Mouse (Mus musculus) hindbrain, postnatal 0 days (tissue): Measurements from ENCODE around the gene Eif4ebp2. TPM values are rescaled to one million over a fixed set of nuclear protein-coding genes. Genes with fewer than 3 reads are reported as not detected.
A peak's percentile ranks its signal among the peaks of the same experiment; 100 is the strongest.

Experiments used
- ATAC-seq: fragments of 200-750 bp; cut with Nextera tagmentation; 2 replicates; pipeline ENCODE4 v1.8.0; 2017; ENCODE audit warnings: mild to moderate bottlenecking, moderate TSS enrichment, moderate library complexity
- DNase-seq: peaks from one replicate; pipeline ENCODE4 v3.0.0-alpha.2; 2015; ENCODE audit warnings: low spot score
- H3K27ac ChIP-seq: fragments of 300-500 bp; sonication (generic); 2 replicates; pipeline ENCODE4 v1.5.1; 2014; ENCODE audit warnings: mild to moderate bottlenecking
- H3K27me3 ChIP-seq: fragments of 300-500 bp; sonication (generic); 2 replicates; pipeline ENCODE4 v1.6.1; 2014; ENCODE audit warnings: low read length, mixed read lengths; ENCODE audit not compliant: insufficient read depth
- H3K36me3 ChIP-seq: fragments of 300-500 bp; sonication (generic); 2 replicates; pipeline ENCODE4 v1.6.1; 2014; ENCODE audit warnings: low read length, mixed read lengths; ENCODE audit not compliant: insufficient read depth
- H3K4me1 ChIP-seq: fragments of 300-500 bp; sonication (generic); 2 replicates; pipeline ENCODE4 v1.6.1; 2014; ENCODE audit warnings: antibody characterized with exemption, low read length, mixed read lengths; ENCODE audit not compliant: insufficient read depth
- H3K4me2 ChIP-seq: fragments of 300-500 bp; sonication (generic); 2 replicates; pipeline ENCODE4 v1.6.1; 2014; ENCODE audit warnings: low read depth, mild to moderate bottlenecking, low read length, moderate library complexity, mixed read lengths
- H3K4me3 ChIP-seq: fragments of 300-500 bp; sonication (generic); 2 replicates; pipeline ENCODE4 v1.5.1; 2014; ENCODE audit warnings: low read length
- H3K9ac ChIP-seq: fragments of 300-500 bp; sonication (generic); replicated peaks from 2 replicates; pipeline ENCODE4 v1.6.1; 2014; ENCODE audit warnings: mild to moderate bottlenecking, low read length, moderate library complexity, mixed read lengths
- H3K9me3 ChIP-seq: fragments of 300-500 bp; sonication (generic); 2 replicates; pipeline ENCODE4 v1.6.1; 2016; ENCODE audit warnings: low read length, mixed read lengths
- CTCF ChIP-seq: IDR thresholded peaks from 2 replicates; pipeline ENCODE4 v1.5.1; 2016; ENCODE audit warnings: antibody characterized with exemption, control low read depth, low read depth
- WGBS: fragments of 180-500 bp; shearing (Covaris S2); extraction: QIAGEN DNeasy Blood & Tissue Kit; methylation state at CpG from one replicate; pipeline ENCODE4 v1.1.7; 2014; 5-methylcytosine and 5-hydroxymethylcytosine counted together
- polyA plus RNA-seq: library from polyadenylated mRNA; unstranded; fragments of >200 nt; fragmentation: Nextera tagmentation; extraction: Ambion mirVana; gene quantifications from 2 replicates; pipeline ENCODE4 v1.2.1, GENCODE M21; 2015
- total RNA-seq: library from RNA; depleted of rRNA; stranded (reverse); fragments of >200 nt; gene quantifications from 2 replicates; pipeline ENCODE4 v1.2.3, GENCODE M21; 2014

Gene Eif4ebp2
- total and polyA plus RNA-seq, 2 experiments from 2014 or later = 16.2 to 35.9 TPM

DNA sequence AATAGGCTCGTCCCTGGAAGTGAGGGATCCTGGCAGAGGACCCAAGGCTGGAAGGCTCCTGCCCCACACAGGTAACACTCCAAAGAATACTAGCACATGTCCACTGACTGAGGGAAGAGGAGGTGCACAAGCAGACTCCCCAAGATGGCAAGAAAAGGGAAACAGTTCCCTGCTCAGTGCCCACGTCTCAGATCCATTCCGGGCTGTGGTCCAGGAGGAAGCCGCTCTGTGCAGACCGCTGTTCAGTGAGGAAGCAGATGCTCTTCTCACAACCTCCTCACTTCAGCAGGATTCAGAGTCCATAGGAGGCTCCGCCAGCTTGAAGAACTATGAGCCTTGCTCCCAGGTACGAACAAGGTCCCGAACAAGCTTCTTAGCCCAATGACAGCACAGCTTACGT, 21.1 kb downstream of the Eif4ebp2 start:
- Histone ChIP-seq H3K27me3 (no peaks in the 10 kb centered on the region), H3K4me1 (no peaks in the 10 kb centered on the region; the same call in 1 of the 2 replicates), H3K36me3 (peaks cover 41% of the 10 kb centered on the region), H3K4me2 (no peak overlapping the region), H3K9me3 (no peaks in the 10 kb centered on the region), H3K27ac (no peak overlapping the region), H3K4me3 (no peak overlapping the region), H3K9ac (no peak overlapping the region)
- 86% methylated on average over 9 of the region's 9 CpGs for WGBS
- no peak for TF ChIP-seq CTCF
- no peak for ATAC-seq
- DNase-seq = no peak

DNA sequence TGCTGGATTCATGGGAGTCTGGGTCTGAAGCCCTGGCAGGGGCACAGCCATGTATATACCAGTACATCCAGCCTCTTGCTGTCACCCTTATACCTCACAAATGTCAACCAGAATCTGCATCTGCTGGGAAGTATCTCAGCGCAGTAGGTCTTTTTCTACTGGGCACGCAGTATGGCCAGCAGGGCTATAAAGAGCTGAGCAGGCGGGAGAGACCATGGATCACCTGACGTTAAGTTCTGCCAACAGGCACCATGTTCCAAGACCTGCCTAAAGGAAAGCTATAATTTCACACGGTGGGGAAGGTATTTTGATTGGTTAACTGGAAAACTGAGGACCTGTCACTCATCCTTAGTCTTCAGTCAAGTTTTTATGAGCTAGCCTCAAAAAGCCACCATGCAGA, 23.4 kb downstream of the Eif4ebp2 start:
- no peaks in the 10 kb centered on the region for H3K9me3 ChIP-seq
- no peak for TF ChIP-seq CTCF
- H3K4me3 ChIP-seq = no peak overlapping the region
- H3K4me2 ChIP-seq = no peak overlapping the region
- H3K27ac ChIP-seq = no peak overlapping the region
- 87% methylated on average over 5 of the region's 5 CpGs for WGBS
- peaks cover 5% of the 10 kb centered on the region; the same call in 1 of the 2 replicates for H3K4me1 ChIP-seq
- no peaks in the 10 kb centered on the region for H3K27me3 ChIP-seq
- no peak for ATAC-seq
- H3K9ac ChIP-seq = no peak overlapping the region
- H3K36me3 ChIP-seq = peaks cover 37% of the 10 kb centered on the region
- DNase-seq = no peak

DNA sequence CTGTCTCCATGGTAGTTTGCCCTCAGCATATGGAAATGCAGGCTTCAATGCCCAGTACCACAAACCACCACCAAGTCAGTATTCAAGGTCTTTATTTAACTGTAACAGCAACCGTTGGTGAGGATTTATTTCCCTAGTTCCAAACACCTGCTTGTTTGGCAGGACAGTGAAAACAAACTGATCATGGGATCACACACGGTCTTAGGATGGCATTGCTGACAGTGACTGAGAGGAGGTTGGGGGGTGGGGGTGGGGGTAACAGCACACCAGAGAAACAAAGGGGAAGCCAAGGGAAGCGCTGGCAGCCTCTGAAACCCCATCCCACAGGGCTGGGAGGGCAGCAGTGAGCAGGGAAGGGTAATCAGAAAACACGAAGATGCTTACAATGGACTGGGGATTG, 24.0 kb downstream of the Eif4ebp2 start:
- peaks cover 31% of the 10 kb centered on the region for H3K36me3 ChIP-seq
- no peak for DNase-seq
- no peak for TF ChIP-seq CTCF
- peaks cover 5% of the 10 kb centered on the region; the same call in 1 of the 2 replicates for H3K4me1 ChIP-seq
- H3K4me2 ChIP-seq = no peak overlapping the region
- H3K4me3 ChIP-seq = no peak overlapping the region
- H3K9me3 ChIP-seq = no peaks in the 10 kb centered on the region
- no peak overlapping the region for H3K9ac ChIP-seq
- no peaks in the 10 kb centered on the region for H3K27me3 ChIP-seq
- 37% methylated on average over 4 of the region's 4 CpGs for WGBS
- H3K27ac ChIP-seq = no peak overlapping the region; the same call in 1 of the 2 replicates
- ATAC-seq = 0 out of 2 replicates have a peak, but pooled peaks have one; percentile 9

DNA sequence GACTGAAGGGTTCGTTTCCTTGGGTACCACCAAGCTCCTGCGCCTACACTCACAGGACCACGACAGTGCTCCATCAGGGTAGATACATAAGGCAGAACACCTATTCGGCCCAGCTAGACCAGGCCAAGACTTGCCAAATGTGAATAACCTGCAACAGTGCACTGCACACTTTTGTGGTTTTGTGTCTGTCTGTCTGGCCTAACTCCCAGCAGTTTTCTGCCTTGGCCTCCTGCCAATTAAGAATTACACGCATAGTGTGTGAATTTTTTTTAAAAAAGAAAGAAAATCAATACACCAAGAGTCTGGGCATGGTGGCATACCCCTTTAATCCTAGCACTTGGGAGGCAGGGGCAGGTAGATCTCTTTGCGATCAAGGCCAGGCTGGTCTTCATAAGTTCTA, 24.5 kb downstream of the Eif4ebp2 start:
- no peak overlapping the region for H3K4me3 ChIP-seq
- H3K27me3 ChIP-seq = no peaks in the 10 kb centered on the region
- H3K9me3 ChIP-seq = no peaks in the 10 kb centered on the region
- no peak overlapping the region for H3K4me2 ChIP-seq
- TF ChIP-seq CTCF = no peak
- ATAC-seq = no peak
- H3K4me1 ChIP-seq = peaks cover 5% of the 10 kb centered on the region; the same call in 1 of the 2 replicates
- peaks cover 26% of the 10 kb centered on the region; the same call in 1 of the 2 replicates for H3K36me3 ChIP-seq
- no peak for DNase-seq
- no peak overlapping the region; the same call in 1 of the 2 replicates for H3K27ac ChIP-seq
- H3K9ac ChIP-seq = no peak overlapping the region
- 78% methylated on average over 6 of the region's 6 CpGs for WGBS

DNA sequence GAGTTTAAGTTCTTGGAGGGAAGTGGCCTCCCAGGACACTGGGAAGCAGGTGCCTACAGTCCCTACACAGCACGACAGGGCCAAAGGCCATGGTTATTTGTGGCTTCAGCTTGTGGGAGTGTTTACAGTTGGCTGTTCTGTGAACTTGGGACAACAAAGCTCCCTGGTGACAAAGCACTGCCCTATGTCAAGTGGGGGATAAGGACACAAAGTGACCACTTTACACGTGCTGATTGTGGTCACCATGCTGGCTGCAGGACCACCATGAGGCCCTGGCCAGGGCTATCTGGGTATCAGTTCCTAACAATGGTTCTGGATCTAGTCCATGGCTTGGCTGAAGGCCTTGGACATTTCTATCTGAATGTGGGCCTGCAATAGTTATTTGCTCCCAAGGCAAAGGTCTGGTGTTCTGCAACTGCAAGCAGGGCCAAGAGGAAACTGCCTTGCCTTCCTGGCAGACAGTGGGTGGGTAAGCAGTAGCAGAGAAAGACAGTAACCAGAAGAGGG, 26.2 kb downstream of the Eif4ebp2 start:
- no peaks in the 10 kb centered on the region for H3K9me3 ChIP-seq
- H3K4me1 ChIP-seq = peaks cover 5% of the 10 kb centered on the region; the same call in 1 of the 2 replicates
- no peak for DNase-seq
- no peak overlapping the region for H3K4me3 ChIP-seq
- WGBS = 61% methylated on average over 2 of the region's 2 CpGs
- H3K27me3 ChIP-seq = no peaks in the 10 kb centered on the region
- no peak for ATAC-seq
- no peak overlapping the region for H3K27ac ChIP-seq
- TF ChIP-seq CTCF = no peak
- no peak overlapping the region for H3K9ac ChIP-seq
- peaks cover 19% of the 10 kb centered on the region; the same call in 1 of the 2 replicates for H3K36me3 ChIP-seq
- H3K4me2 ChIP-seq = no peak overlapping the region

DNA sequence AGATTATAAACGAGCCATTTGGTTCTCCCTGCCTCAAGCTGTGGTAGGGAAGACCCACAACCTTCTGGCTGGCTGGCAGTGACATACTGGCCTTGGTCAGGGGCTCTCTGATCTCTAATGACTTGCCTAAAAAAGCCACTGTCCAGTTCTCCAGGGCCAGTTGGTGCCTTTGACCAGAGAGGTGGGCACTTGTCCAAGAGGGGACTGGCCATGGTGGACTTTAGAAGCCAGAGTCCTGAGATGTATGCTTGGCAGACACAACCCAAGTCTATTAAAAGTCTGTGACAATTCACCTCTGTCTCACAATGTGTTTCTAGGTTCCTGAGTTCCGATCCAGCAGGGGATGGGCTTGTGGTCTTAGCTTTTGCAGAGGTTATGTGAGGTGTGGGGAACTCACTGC, 27.4 kb downstream of the Eif4ebp2 start:
- H3K4me2 ChIP-seq = no peak overlapping the region
- no peak overlapping the region for H3K27ac ChIP-seq
- DNase-seq = no peak
- H3K4me3 ChIP-seq = no peak overlapping the region
- 58% methylated on average over 2 of the region's 2 CpGs for WGBS
- peaks cover 7% of the 10 kb centered on the region; the same call in 1 of the 2 replicates for H3K36me3 ChIP-seq
- no peaks in the 10 kb centered on the region for H3K9me3 ChIP-seq
- TF ChIP-seq CTCF = no peak
- H3K9ac ChIP-seq = no peak overlapping the region
- ATAC-seq = no peak
- H3K4me1 ChIP-seq = peaks cover 5% of the 10 kb centered on the region; the same call in 1 of the 2 replicates
- H3K27me3 ChIP-seq = no peaks in the 10 kb centered on the region

DNA sequence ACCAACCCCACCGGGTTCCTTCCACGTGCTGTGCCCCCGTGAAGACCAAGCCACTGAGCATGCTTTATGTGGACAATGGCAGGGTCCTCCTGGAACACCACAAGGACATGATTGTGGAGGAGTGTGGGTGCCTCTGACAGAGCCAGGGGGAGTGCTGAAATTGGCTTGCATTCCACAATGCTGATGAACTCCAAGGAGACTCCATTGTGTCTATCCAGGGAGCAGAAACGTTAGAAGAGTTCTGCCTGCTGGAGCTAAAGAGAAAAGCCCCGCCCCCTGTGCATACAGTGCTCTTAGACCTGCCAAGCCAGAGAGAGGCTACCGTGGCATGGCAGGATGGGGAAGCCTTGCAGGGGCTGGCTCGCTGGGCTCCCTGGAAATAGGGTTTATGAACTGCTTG, 28.0 kb downstream of the Eif4ebp2 start:
- ATAC-seq (peak; percentile 68), DNase-seq (peak; percentile 66)
- Histone ChIP-seq H3K9me3 (no peaks in the 10 kb centered on the region), H3K4me2 (peak overlapping the region; percentile 30; the same call in 1 of the 2 replicates), H3K4me3 (no peak overlapping the region), H3K27me3 (peaks cover 5% of the 10 kb centered on the region; the same call in 1 of the 2 replicates), H3K9ac (no peak overlapping the region), H3K36me3 (peaks cover 1% of the 10 kb centered on the region; the same call in 1 of the 2 replicates), H3K27ac (no peak overlapping the region), H3K4me1 (peaks cover 5% of the 10 kb centered on the region; the same call in 1 of the 2 replicates)
- WGBS = 11% methylated on average over 7 of the region's 7 CpGs
- TF ChIP-seq CTCF = no peak
